8 mouse cellular contexts compared by ENCODE assay signal in the genomic region with DNA sequence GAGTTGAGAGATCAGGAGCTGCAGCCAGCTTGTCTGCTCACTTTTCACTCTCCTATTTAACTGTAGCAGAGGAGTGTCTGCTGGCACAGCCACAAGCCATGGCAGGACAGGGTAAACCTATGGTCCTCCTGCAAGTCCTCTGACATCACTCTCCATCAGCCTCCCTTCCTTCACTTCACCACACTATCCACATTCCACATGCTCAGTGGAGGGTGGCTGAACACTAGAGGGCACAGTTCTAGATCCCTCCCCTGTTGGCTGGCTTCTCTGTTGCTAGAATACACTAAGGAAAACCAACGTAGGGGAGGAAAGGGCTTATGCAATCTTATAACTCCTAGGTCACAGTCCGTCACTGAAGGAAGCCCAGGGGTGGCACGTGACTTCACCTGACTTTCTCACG. TPM values are rescaled to one million over a fixed set of nuclear protein-coding genes. Genes with fewer than 3 reads are reported as not detected.
A peak's percentile ranks its signal among the peaks of the same experiment; 100 is the strongest.
DNase-seq lines count a peak whose midpoint lies in the region; ATAC-seq and TF ChIP-seq lines count a peak whose summit lies in the region.

No protein-coding gene starts in this region.

- intact Hi-C loops in left cerebral cortex, postnatal 10 days (cut with DNase I), result loop anchor here (10.0 kb wide), 1 partner anchor 672 kb away; no protein-coding TSS in a partner anchor

- 0 out of 2 replicates have a peak overlapping the region, but pooled peaks have one; percentile 31 for H3K27ac ChIP-seq in intestine, postnatal 0 days (ENCODE audit: low read depth, low read length)
- H3K27ac ChIP-seq in intestine, embryonic 16.5 days (ENCODE audit: low read length), result no peak overlapping the region

- DNase-seq in R1 (ENCODE audit: low read depth, low spot score), result peak; percentile 44
- DNase-seq in lung, postnatal 25 days (ENCODE audit: low spot score), result peak; percentile 12
- no peak for DNase-seq in left cerebral cortex, postnatal 10 days (ENCODE audit: extremely low spot score in 1 of 2, low spot score in 2 of 2)
- DNase-seq in spleen, postnatal 10 days (ENCODE audit: low spot score in 2 of 2), result no peak

- peak; percentile 68 for ATAC-seq in intestine, postnatal 0 days
- no peak for ATAC-seq in intestine, embryonic 16.5 days
- peak; percentile 82 for ATAC-seq in granulocyte monocyte progenitor cell, adult 5-6 weeks (replicated peaks; ENCODE audit: poor library complexity, severe bottlenecking)
- no peak for ATAC-seq in monocyte, adult 5-6 weeks (replicated peaks; ENCODE audit: insufficient number of reproducible peaks, low FRiP score, low TSS enrichment, poor library complexity, severe bottlenecking)

- 46% methylated on average over 4 of the region's 4 CpGs for WGBS in intestine, postnatal 0 days
- 66% methylated on average over 4 of the region's 4 CpGs for WGBS in intestine, embryonic 16.5 days

- H3K9me3 ChIP-seq in intestine, postnatal 0 days (ENCODE audit: control insufficient read depth), result no peaks in the 10 kb centered on the region
- H3K9me3 ChIP-seq in intestine, embryonic 16.5 days (ENCODE audit: control insufficient read depth, low read length), result no peaks in the 10 kb centered on the region

- TF ChIP-seq CTCF in intestine, postnatal 0 days (IDR thresholded peaks at IDR 0.05; ENCODE audit: low read depth), result peak; percentile 72

- H3K4me3 ChIP-seq in intestine, postnatal 0 days (ENCODE audit: low read depth, low read length), result no peak overlapping the region
- no peak overlapping the region for H3K4me3 ChIP-seq in intestine, embryonic 16.5 days (ENCODE audit: low read length)

- H3K9ac ChIP-seq in intestine, postnatal 0 days (ENCODE audit: low read depth, low read length), result no peak overlapping the region
- H3K9ac ChIP-seq in intestine, embryonic 16.5 days (ENCODE audit: low read depth, low read length), result no peak overlapping the region

- H3K4me1 ChIP-seq in intestine, postnatal 0 days (replicated peaks; ENCODE audit: control insufficient read depth, insufficient read depth, low read length), result no peaks in the 10 kb centered on the region
- no peaks in the 10 kb centered on the region for H3K4me1 ChIP-seq in intestine, embryonic 16.5 days (ENCODE audit: control insufficient read depth, insufficient read depth, low read length)

- H3K4me2 ChIP-seq in intestine, postnatal 0 days (replicated peaks; ENCODE audit: low read depth), result no peak overlapping the region
- H3K4me2 ChIP-seq in intestine, embryonic 16.5 days (ENCODE audit: low read depth, low read length), result no peak overlapping the region

- peaks cover 72% of the 10 kb centered on the region for H3K36me3 ChIP-seq in intestine, postnatal 0 days (ENCODE audit: control insufficient read depth, insufficient read depth)
- H3K36me3 ChIP-seq in intestine, embryonic 16.5 days (ENCODE audit: control insufficient read depth, insufficient read depth, low read length), result peaks cover 6% of the 10 kb centered on the region; the same call in 1 of the 2 replicates

- H3K27me3 ChIP-seq in intestine, postnatal 0 days (replicated peaks; ENCODE audit: control insufficient read depth, insufficient read depth, low read length), result no peaks in the 10 kb centered on the region
- no peaks in the 10 kb centered on the region for H3K27me3 ChIP-seq in intestine, embryonic 16.5 days (replicated peaks; ENCODE audit: control insufficient read depth, insufficient read depth, low read length)

RNA-seq across cellular contexts. Expression of gene Cog3, which starts 27.3 kb away (rescaled TPM):
- 9.2 TPM in 2 replicates for polyA plus RNA-seq in intestine, postnatal 0 days (2015; fragmentation: Nextera tagmentation; extraction: Ambion mirVana)
- polyA plus RNA-seq in intestine, embryonic 16.5 days (2015; fragmentation: Nextera tagmentation; extraction: Ambion mirVana), result 16.5 TPM in 2 replicates
- total RNA-seq in granulocyte monocyte progenitor cell, adult 5-6 weeks (2014; fragmentation: Nextera tagmentation), result 17.4 and 21.1 TPM in 2 replicates
- 26.1 and 30.3 TPM in 2 replicates for total RNA-seq in granulocyte monocyte progenitor cell, adult 5-6 weeks (2017)
- 10 to 100 TPM; 23.2 to 23.4 TPM for total RNA-seq in left cerebral cortex, postnatal 10 days (2021)
- 30.0 to 44.2 TPM (median 41.3 TPM) in 3 replicates for total RNA-seq in monocyte, adult 5-6 weeks (2017)

RNA-seq across cellular contexts. Expression of gene Slc25a30, which starts 59.8 kb away (rescaled TPM):
- polyA plus RNA-seq in intestine, postnatal 0 days (2015; fragmentation: Nextera tagmentation; extraction: Ambion mirVana), result 2.5 TPM in 2 replicates
- 2.1 and 2.4 TPM in 2 replicates for polyA plus RNA-seq in intestine, embryonic 16.5 days (2015; fragmentation: Nextera tagmentation; extraction: Ambion mirVana)
- total RNA-seq in granulocyte monocyte progenitor cell, adult 5-6 weeks (2014; fragmentation: Nextera tagmentation), result 15.4 and 26.2 TPM in 2 replicates
- 16.0 and 20.5 TPM in 2 replicates for total RNA-seq in granulocyte monocyte progenitor cell, adult 5-6 weeks (2017)
- total RNA-seq in left cerebral cortex, postnatal 10 days (2021), result 10 to 100 TPM; 11.0 to 15.6 TPM
- total RNA-seq in monocyte, adult 5-6 weeks (2017), result 22.8 to 36.1 TPM (median 24.3 TPM) in 3 replicates

Comparison
In these comparisons a context has a peak if more than half of its experiments do, and no peak if none do; other contexts are left out.
1. ATAC-seq: peak in intestine, postnatal 0 days (single experiment) and granulocyte monocyte progenitor cell, adult 5-6 weeks (single experiment); none in intestine, embryonic 16.5 days (single experiment) and monocyte, adult 5-6 weeks (single experiment).
2. DNase-seq: peak in R1 (single experiment) and lung, postnatal 25 days (single experiment); none in left cerebral cortex, postnatal 10 days (0 of 2) and spleen, postnatal 10 days (0 of 2).